Mouse (Mus musculus) granulocyte monocyte progenitor cell, adult 5-6 weeks (primary cell): Measurements from ENCODE around the gene Dhrs11. TPM values are rescaled to one million over a fixed set of nuclear protein-coding genes. Genes with fewer than 3 reads are reported as not detected.

ENCODE experiments used
- total RNA-seq, 2 experiments: library from RNA; stranded (forward) in 1 of 2; stranded (reverse) in 1 of 2; fragments of 200-712, 200-1000 nt in 1 of 2; fragments of >200 nt in 1 of 2; fragmentation: Nextera tagmentation in 1 of 2; gene quantifications; 2 replicates each; pipeline ENCODE4 v1.2.3; 2014 to 2017

Gene Dhrs11
- total RNA-seq, 2 experiments from 2014 or later = 14.9 to 20.6 TPM

Other genes starting within 250 kb of the Dhrs11 start
- gene Mrm1, start 9.5 kb downstream of the Dhrs11 start, total RNA-seq (2014; fragmentation: Nextera tagmentation) = 8.1 and 10.9 TPM in 2 replicates
- gene Mrm1, start 9.5 kb downstream of the Dhrs11 start, total RNA-seq (2017) = 6.8 and 9.2 TPM in 2 replicates
- gene Ggnbp2, start 41.8 kb upstream of the Dhrs11 start, total RNA-seq (2014; fragmentation: Nextera tagmentation) = 72.0 and 78.9 TPM in 2 replicates
- 78.5 and 110 TPM in 2 replicates for gene Ggnbp2, start 41.8 kb upstream of the Dhrs11 start, total RNA-seq (2017)
- 10.7 and 13.4 TPM in 2 replicates for gene Myo19, start 51.2 kb upstream of the Dhrs11 start, total RNA-seq (2014; fragmentation: Nextera tagmentation)
- 5.1 and 5.2 TPM in 2 replicates for gene Myo19, start 51.2 kb upstream of the Dhrs11 start, total RNA-seq (2017)
- 5.0 and 5.8 TPM in 2 replicates for gene Pigw, start 51.3 kb upstream of the Dhrs11 start, total RNA-seq (2014; fragmentation: Nextera tagmentation)
- gene Pigw, start 51.3 kb upstream of the Dhrs11 start, total RNA-seq (2017) = 7.8 and 8.3 TPM in 2 replicates
- gene Znhit3, start 87.4 kb upstream of the Dhrs11 start, total RNA-seq (2014; fragmentation: Nextera tagmentation) = 28.3 and 36.0 TPM in 2 replicates
- gene Znhit3, start 87.4 kb upstream of the Dhrs11 start, total RNA-seq (2017) = 32.6 and 46.7 TPM in 2 replicates
- gene Car4, start 128.8 kb upstream of the Dhrs11 start, total RNA-seq (2014; fragmentation: Nextera tagmentation) = not detected in 2 replicates
- not detected in 2 replicates for gene Car4, start 128.8 kb upstream of the Dhrs11 start, total RNA-seq (2017)